Mouse (Mus musculus) lung, embryonic 14.5 days (tissue): ENCODE data around the gene Zcchc24. TPM values are rescaled to one million over a fixed set of nuclear protein-coding genes. Genes with fewer than 3 reads are reported as not detected.

Experiments
- ATAC-seq: fragments of 200-750 bp; cut with Nextera tagmentation; 2 replicates; pipeline ENCODE4 v1.8.0; 2017; ENCODE audit warnings: mild to moderate bottlenecking, moderate TSS enrichment, moderate library complexity; ENCODE audit not compliant: insufficient read depth
- DNase-seq: peaks from one replicate; pipeline ENCODE4 v3.0.0-alpha.2; 2015
- H3K27ac ChIP-seq: fragments of 300-500 bp; sonication (generic); 2 replicates; pipeline ENCODE4 v1.5.1; 2014; ENCODE audit warnings: low read depth, mild to moderate bottlenecking, moderate library complexity
- H3K27me3 ChIP-seq: fragments of 300-500 bp; sonication (generic); 2 replicates; pipeline ENCODE4 v1.6.1; 2014; ENCODE audit warnings: low read length, control low read depth; ENCODE audit not compliant: insufficient read depth
- H3K36me3 ChIP-seq: fragments of 300-500 bp; sonication (generic); 2 replicates; pipeline ENCODE4 v1.6.1; 2014; ENCODE audit warnings: control low read depth; ENCODE audit not compliant: insufficient read depth
- H3K4me1 ChIP-seq: fragments of 300-500 bp; sonication (generic); 2 replicates; pipeline ENCODE4 v1.6.1; 2014; ENCODE audit warnings: antibody characterized with exemption, control low read depth; ENCODE audit not compliant: insufficient read depth
- H3K4me2 ChIP-seq: fragments of 300-500 bp; sonication (generic); 2 replicates; pipeline ENCODE4 v1.6.1; 2014; ENCODE audit warnings: mild to moderate bottlenecking
- H3K4me3 ChIP-seq: fragments of 300-500 bp; sonication (generic); 2 replicates; pipeline ENCODE4 v1.5.1; 2014; ENCODE audit warnings: low read depth, low read length
- H3K9ac ChIP-seq: fragments of 300-500 bp; sonication (generic); 2 replicates; pipeline ENCODE4 v1.6.1; 2014
- H3K9me3 ChIP-seq: fragments of 300-500 bp; sonication (generic); 2 replicates; pipeline ENCODE4 v1.6.1; 2016; ENCODE audit warnings: low read depth, low read length, control low read depth
- CTCF ChIP-seq: IDR thresholded peaks from 2 replicates; pipeline ENCODE4 v1.5.1; 2016; ENCODE audit warnings: antibody characterized with exemption, low read depth
- WGBS: fragments of 180-500 bp; shearing (Covaris S2); extraction: QIAGEN DNeasy Blood & Tissue Kit; methylation state at CpG from one replicate; pipeline ENCODE4 v1.1.7; 2014; 5-methylcytosine and 5-hydroxymethylcytosine counted together
- polyA plus RNA-seq: library from polyadenylated mRNA; unstranded; fragments of >200 nt; fragmentation: Nextera tagmentation; extraction: Ambion mirVana; gene quantifications from 2 replicates; pipeline ENCODE4 v1.2.1, GENCODE M21; 2014

Zcchc24 gene
- polyA plus RNA-seq, 1 experiment from 2014 or later, result 29.8 TPM

DNA sequence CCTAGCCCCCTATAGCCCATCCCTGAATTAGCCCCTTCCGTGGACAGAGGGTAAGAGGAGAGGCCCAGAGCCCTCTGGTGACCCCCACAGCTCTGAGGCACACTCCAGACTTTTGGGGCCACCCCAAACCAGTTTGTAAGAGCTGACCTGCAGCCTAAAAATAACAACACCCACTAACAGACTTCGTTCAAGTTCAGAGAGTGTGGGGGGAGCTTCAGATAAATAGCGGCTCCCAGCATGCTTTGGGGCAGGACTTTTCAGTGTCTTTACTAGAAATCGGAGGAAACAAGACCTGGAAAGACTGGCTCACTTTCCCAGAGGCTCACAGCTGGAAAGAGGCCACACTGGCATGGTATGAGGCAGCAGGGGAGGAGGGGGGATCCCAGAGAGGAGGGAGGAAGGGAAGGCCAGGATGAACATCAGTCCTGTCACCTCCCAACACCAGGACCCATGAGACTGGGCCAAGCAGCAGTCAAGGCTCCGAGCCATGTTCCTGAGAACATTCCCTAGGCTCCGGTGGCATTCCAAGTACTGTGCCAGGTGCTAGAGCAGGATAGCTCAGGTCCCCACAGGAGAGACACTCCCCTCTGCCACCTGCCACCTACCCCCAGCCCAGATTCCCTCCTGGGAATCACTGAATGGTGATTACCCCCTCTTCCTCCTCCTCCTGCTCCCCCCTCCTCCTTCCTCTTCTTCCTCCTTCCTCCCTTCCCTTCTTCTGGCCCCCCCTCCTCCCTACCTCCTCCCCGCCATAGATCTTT lies 20.7 kb downstream of the Zcchc24 start:
- peaks cover 14% of the 10 kb centered on the region for H3K4me1 ChIP-seq
- no peak for ATAC-seq
- no peak for TF ChIP-seq CTCF

GRCm38 (mm10) chr14:25746971-25747945 lies 21.6 kb downstream of the Zcchc24 start:
- H3K27ac ChIP-seq, result no peak overlapping the region
- no peak overlapping the region for H3K4me2 ChIP-seq
- no peak overlapping the region for H3K4me3 ChIP-seq
- no peaks in the 10 kb centered on the region for H3K27me3 ChIP-seq
- H3K9ac ChIP-seq, result no peak overlapping the region
- no peaks in the 10 kb centered on the region for H3K9me3 ChIP-seq
- ATAC-seq (no peak), DNase-seq (no peak)
- peaks cover 14% of the 10 kb centered on the region for H3K4me1 ChIP-seq
- peaks cover 22% of the 10 kb centered on the region for H3K36me3 ChIP-seq
- 59% methylated on average over 21 of the region's 21 CpGs for WGBS
- TF ChIP-seq CTCF, result no peak

More for the DNA sequence above, 20.7 kb downstream of the Zcchc24 start:
- no peak overlapping the region for H3K9ac ChIP-seq
- H3K36me3 ChIP-seq, result peaks cover 25% of the 10 kb centered on the region
- no peaks in the 10 kb centered on the region for H3K27me3 ChIP-seq
- H3K4me3 ChIP-seq, result no peak overlapping the region
- H3K27ac ChIP-seq, result no peak overlapping the region
- DNase-seq, result no peak
- no peak overlapping the region for H3K4me2 ChIP-seq
- H3K9me3 ChIP-seq, result no peaks in the 10 kb centered on the region
- 53% methylated on average over 7 of the region's 7 CpGs for WGBS

GRCm38 (mm10) chr14:25746371-25746770 lies 22.5 kb downstream of the Zcchc24 start:
- no peak for TF ChIP-seq CTCF

DNA sequence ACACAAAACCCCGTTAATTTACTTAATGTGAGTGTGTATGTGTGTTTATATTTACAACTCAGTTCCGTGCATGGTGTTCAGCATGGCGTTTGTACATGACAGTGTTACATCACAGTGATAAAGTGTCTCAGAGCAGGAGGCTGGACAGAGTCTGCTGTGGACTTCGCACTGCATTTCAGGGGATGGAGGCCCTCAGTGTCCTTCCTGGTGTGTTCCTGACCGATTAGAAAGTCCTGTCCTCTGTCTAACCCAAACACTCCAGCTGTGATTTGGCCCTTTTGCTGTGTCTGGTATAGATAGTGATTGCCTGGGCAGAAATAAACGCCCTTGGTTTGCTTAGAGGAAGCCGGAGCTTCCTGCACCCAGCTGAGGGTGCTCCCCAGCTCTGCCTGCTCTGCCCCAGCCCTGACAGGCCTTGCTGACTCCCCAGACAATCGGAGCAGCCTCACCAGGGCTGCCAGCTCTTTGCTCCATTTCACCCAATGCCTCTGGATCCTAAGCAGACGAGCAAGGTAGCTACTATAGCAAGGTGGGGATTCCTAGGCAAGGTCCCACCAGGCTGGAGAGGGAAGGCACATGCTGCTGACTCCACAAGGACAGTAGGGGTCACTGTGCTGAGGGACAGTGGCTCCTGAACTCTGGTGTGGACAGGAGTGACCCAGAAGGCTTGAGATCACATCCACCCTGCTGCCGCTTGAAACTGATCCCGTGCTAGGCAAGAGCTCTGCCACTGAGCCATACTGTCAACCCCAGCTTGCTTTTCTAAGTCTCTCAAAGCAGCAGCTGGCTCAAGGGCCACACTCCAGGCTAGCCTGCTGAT lies 23.3 kb downstream of the Zcchc24 start:
- H3K4me2 ChIP-seq, result no peak overlapping the region
- no peaks in the 10 kb centered on the region for H3K9me3 ChIP-seq
- H3K4me1 ChIP-seq, result peaks cover 12% of the 10 kb centered on the region
- H3K4me3 ChIP-seq, result no peak overlapping the region
- H3K27ac ChIP-seq, result no peak overlapping the region
- no peak overlapping the region for H3K9ac ChIP-seq
- H3K27me3 ChIP-seq, result no peaks in the 10 kb centered on the region
- WGBS, result 49% methylated on average over 11 of the region's 11 CpGs
- peak; percentile 37 for TF ChIP-seq CTCF
- no peak for ATAC-seq
- peaks cover 9% of the 10 kb centered on the region; the same call in 1 of the 2 replicates for H3K36me3 ChIP-seq
- DNase-seq, result no peak

More at GRCm38 (mm10) chr14:25746371-25746770, 22.5 kb downstream of the Zcchc24 start:
- peaks cover 14% of the 10 kb centered on the region for H3K4me1 ChIP-seq
- ATAC-seq (no peak), DNase-seq (no peak)
- WGBS, result 90% methylated on average over 6 of the region's 6 CpGs
- H3K4me3 ChIP-seq, result no peak overlapping the region
- no peak overlapping the region for H3K9ac ChIP-seq
- H3K4me2 ChIP-seq, result no peak overlapping the region
- H3K27ac ChIP-seq, result no peak overlapping the region
- H3K27me3 ChIP-seq, result no peaks in the 10 kb centered on the region
- peaks cover 16% of the 10 kb centered on the region for H3K36me3 ChIP-seq
- H3K9me3 ChIP-seq, result no peaks in the 10 kb centered on the region

GRCm38 (mm10) chr14:25742943-25743342 lies 25.9 kb downstream of the Zcchc24 start:
- DNase-seq (no peak), ATAC-seq (no peak)
- no peak overlapping the region for H3K4me3 ChIP-seq
- H3K27me3 ChIP-seq, result no peaks in the 10 kb centered on the region
- H3K27ac ChIP-seq, result no peak overlapping the region
- 80% methylated on average over 5 of the region's 5 CpGs for WGBS
- TF ChIP-seq CTCF, result no peak
- H3K36me3 ChIP-seq, result peaks cover 25% of the 10 kb centered on the region; the same call in 1 of the 2 replicates
- no peaks in the 10 kb centered on the region for H3K9me3 ChIP-seq
- no peak overlapping the region for H3K9ac ChIP-seq
- no peak overlapping the region for H3K4me2 ChIP-seq
- peaks cover 17% of the 10 kb centered on the region for H3K4me1 ChIP-seq

GRCm38 (mm10) chr14:25741840-25742367 lies 26.9 kb downstream of the Zcchc24 start:
- Histone ChIP-seq H3K36me3 (peaks cover 33% of the 10 kb centered on the region), H3K9me3 (no peaks in the 10 kb centered on the region), H3K4me3 (no peak overlapping the region), H3K9ac (no peak overlapping the region), H3K27ac (no peak overlapping the region), H3K4me1 (peaks cover 21% of the 10 kb centered on the region), H3K4me2 (no peak overlapping the region), H3K27me3 (no peaks in the 10 kb centered on the region)
- no peak for ATAC-seq
- TF ChIP-seq CTCF, result peak; percentile 36; the same call in 1 of the 2 replicates
- no peak for DNase-seq
- 57% methylated on average over 5 of the region's 5 CpGs for WGBS
